Mouse (Mus musculus) lung, embryonic 14.5 days (tissue): ENCODE measurements at regions not wholly inside any gene's neighbourhood (a gene's known extent, or its start where the extent isn't known, plus 50 kb on each side); places are given as distances from the start of the nearest gene placed in this dataset.

Source experiments
- ATAC-seq: fragments of 200-750 bp; cut with Nextera tagmentation; 2 replicates; pipeline ENCODE4 v1.8.0; 2017; ENCODE audit warnings: mild to moderate bottlenecking, moderate TSS enrichment, moderate library complexity; ENCODE audit not compliant: insufficient read depth
- DNase-seq: peaks from one replicate; pipeline ENCODE4 v3.0.0-alpha.2; 2015
- H3K27ac ChIP-seq: fragments of 300-500 bp; sonication (generic); 2 replicates; pipeline ENCODE4 v1.5.1; 2014; ENCODE audit warnings: low read depth, mild to moderate bottlenecking, moderate library complexity
- H3K27me3 ChIP-seq: fragments of 300-500 bp; sonication (generic); 2 replicates; pipeline ENCODE4 v1.6.1; 2014; ENCODE audit warnings: low read length, control low read depth; ENCODE audit not compliant: insufficient read depth
- H3K36me3 ChIP-seq: fragments of 300-500 bp; sonication (generic); 2 replicates; pipeline ENCODE4 v1.6.1; 2014; ENCODE audit warnings: control low read depth; ENCODE audit not compliant: insufficient read depth
- H3K4me1 ChIP-seq: fragments of 300-500 bp; sonication (generic); 2 replicates; pipeline ENCODE4 v1.6.1; 2014; ENCODE audit warnings: antibody characterized with exemption, control low read depth; ENCODE audit not compliant: insufficient read depth
- H3K4me2 ChIP-seq: fragments of 300-500 bp; sonication (generic); 2 replicates; pipeline ENCODE4 v1.6.1; 2014; ENCODE audit warnings: mild to moderate bottlenecking
- H3K4me3 ChIP-seq: fragments of 300-500 bp; sonication (generic); 2 replicates; pipeline ENCODE4 v1.5.1; 2014; ENCODE audit warnings: low read depth, low read length
- H3K9ac ChIP-seq: fragments of 300-500 bp; sonication (generic); 2 replicates; pipeline ENCODE4 v1.6.1; 2014
- H3K9me3 ChIP-seq: fragments of 300-500 bp; sonication (generic); 2 replicates; pipeline ENCODE4 v1.6.1; 2016; ENCODE audit warnings: low read depth, low read length, control low read depth
- CTCF ChIP-seq: IDR thresholded peaks from 2 replicates; pipeline ENCODE4 v1.5.1; 2016; ENCODE audit warnings: antibody characterized with exemption, low read depth
- WGBS: fragments of 180-500 bp; shearing (Covaris S2); extraction: QIAGEN DNeasy Blood & Tissue Kit; methylation state at CpG from one replicate; pipeline ENCODE4 v1.1.7; 2014; 5-methylcytosine and 5-hydroxymethylcytosine counted together

- Histone ChIP-seq H3K4me3 (no peak overlapping the region), H3K27ac (no peak overlapping the region), H3K9ac (no peak overlapping the region), H3K9me3 (no peaks in the 10 kb centered on the region), H3K27me3 (no peaks in the 10 kb centered on the region), H3K4me1 (no peaks in the 10 kb centered on the region), H3K36me3 (no peaks in the 10 kb centered on the region), H3K4me2 (no peak overlapping the region)
- ATAC-seq = no peak
- TF ChIP-seq CTCF = no peak
- DNase-seq = no peak
Observed at GRCm38 (mm10) chr5:18080761-18081160, 118.4 kb downstream of the Gnat3 start.

- H3K4me3 ChIP-seq = no peak overlapping the region
- H3K36me3 ChIP-seq = no peaks in the 10 kb centered on the region
- H3K4me2 ChIP-seq = no peak overlapping the region
- no peaks in the 10 kb centered on the region for H3K27me3 ChIP-seq
- H3K27ac ChIP-seq = no peak overlapping the region
- DNase-seq = peak; percentile 32
- H3K9me3 ChIP-seq = no peaks in the 10 kb centered on the region
- no peaks in the 10 kb centered on the region for H3K4me1 ChIP-seq
- ATAC-seq = peak; percentile 35; the same call in 1 of the 2 replicates
- WGBS = 52% methylated on average over 9 of the region's 9 CpGs
- H3K9ac ChIP-seq = no peak overlapping the region
- no peak for TF ChIP-seq CTCF
Observed at GRCm38 (mm10) chr5:18082219-18082618, 119.9 kb downstream of the Gnat3 start.

- Histone ChIP-seq H3K36me3 (no peaks in the 10 kb centered on the region), H3K4me1 (peaks cover 4% of the 10 kb centered on the region; the same call in 1 of the 2 replicates), H3K27me3 (no peaks in the 10 kb centered on the region), H3K4me3 (no peak overlapping the region), H3K27ac (no peak overlapping the region), H3K4me2 (no peak overlapping the region), H3K9me3 (no peaks in the 10 kb centered on the region), H3K9ac (no peak overlapping the region)
- TF ChIP-seq CTCF = no peak
- ATAC-seq (no peak), DNase-seq (no peak)
- 78% methylated on average over 1 of the region's 1 CpGs for WGBS
Observed at GRCm38 (mm10) chr5:18083789-18084188, 121.4 kb downstream of the Gnat3 start.

GRCm38 (mm10) chr5:18085456-18085855 is 123.1 kb downstream of the Gnat3 start:
- no peak for ATAC-seq
- 87% methylated on average over 2 of the region's 2 CpGs for WGBS
- H3K4me1 ChIP-seq = peaks cover 4% of the 10 kb centered on the region; the same call in 1 of the 2 replicates
- TF ChIP-seq CTCF = no peak
- H3K27me3 ChIP-seq = no peaks in the 10 kb centered on the region
- H3K27ac ChIP-seq = no peak overlapping the region
- H3K4me2 ChIP-seq = no peak overlapping the region
- no peaks in the 10 kb centered on the region for H3K36me3 ChIP-seq
- no peak overlapping the region for H3K4me3 ChIP-seq
- no peaks in the 10 kb centered on the region for H3K9me3 ChIP-seq
- DNase-seq = no peak
- H3K9ac ChIP-seq = no peak overlapping the region

GRCm38 (mm10) chr5:18087919-18088445 is 125.6 kb downstream of the Gnat3 start:
- Histone ChIP-seq H3K27me3 (no peaks in the 10 kb centered on the region), H3K9me3 (no peaks in the 10 kb centered on the region), H3K36me3 (no peaks in the 10 kb centered on the region), H3K4me2 (peak overlapping the region; percentile 37), H3K4me3 (no peak overlapping the region), H3K27ac (no peak overlapping the region), H3K4me1 (peaks cover 4% of the 10 kb centered on the region; the same call in 1 of the 2 replicates), H3K9ac (no peak overlapping the region)
- DNase-seq (peak; percentile 91), ATAC-seq (peak; percentile 88)
- 23% methylated on average over 8 of the region's 8 CpGs for WGBS
- TF ChIP-seq CTCF = peak; percentile 71

GRCm38 (mm10) chr5:18089956-18090355 is 127.6 kb downstream of the Gnat3 start:
- no peaks in the 10 kb centered on the region for H3K9me3 ChIP-seq
- peaks cover 4% of the 10 kb centered on the region; the same call in 1 of the 2 replicates for H3K4me1 ChIP-seq
- no peak overlapping the region for H3K27ac ChIP-seq
- 73% methylated on average over 2 of the region's 2 CpGs for WGBS
- ATAC-seq (no peak), DNase-seq (no peak)
- H3K27me3 ChIP-seq = no peaks in the 10 kb centered on the region
- no peak overlapping the region for H3K9ac ChIP-seq
- no peak for TF ChIP-seq CTCF
- H3K4me2 ChIP-seq = no peak overlapping the region
- no peaks in the 10 kb centered on the region for H3K36me3 ChIP-seq
- H3K4me3 ChIP-seq = no peak overlapping the region

- H3K27ac ChIP-seq = peak overlapping the region; percentile 36; the same call in 1 of the 2 replicates
Observed at GRCm38 (mm10) chr5:18114905-18115689, 152.7 kb downstream of the Gnat3 start.

More at GRCm38 (mm10) chr5:18114905-18115689, 152.7 kb downstream of the Gnat3 start:
- peak; percentile 58; the same call in 1 of the 2 replicates for ATAC-seq
- H3K9ac ChIP-seq = no peak overlapping the region
- WGBS = 4% methylated on average over 3 of the region's 3 CpGs
- TF ChIP-seq CTCF = no peak
- H3K4me3 ChIP-seq = no peak overlapping the region
- peak; percentile 30 for DNase-seq
- no peaks in the 10 kb centered on the region for H3K27me3 ChIP-seq
- H3K4me2 ChIP-seq = no peak overlapping the region
- no peaks in the 10 kb centered on the region for H3K4me1 ChIP-seq
- H3K9me3 ChIP-seq = no peaks in the 10 kb centered on the region
- H3K36me3 ChIP-seq = no peaks in the 10 kb centered on the region
